Mouse (Mus musculus) neural tube, embryonic 15.5 days (tissue): ENCODE data around the gene Ddx47. TPM values are rescaled to one million over a fixed set of nuclear protein-coding genes. Genes with fewer than 3 reads are reported as not detected.

ENCODE experiments used
- polyA plus RNA-seq: library from polyadenylated mRNA; unstranded; fragments of >200 nt; fragmentation: Nextera tagmentation; extraction: Ambion mirVana; gene quantifications from 2 replicates; pipeline ENCODE4 v1.2.1, GENCODE M21; 2015

The Ddx47 gene
- polyA plus RNA-seq, 1 experiment from 2014 or later: 74.6 TPM

Other genes with a start within 250 kb of the Ddx47 start
- 5.2 and 6.6 TPM in 2 replicates for gene Dusp16, start 219.0 kb upstream of the Ddx47 start, polyA plus RNA-seq
- 3.9 and 4.6 TPM in 2 replicates for gene Crebl2, start 181.5 kb upstream of the Ddx47 start, polyA plus RNA-seq
- 31.2 and 37.0 TPM in 2 replicates for gene Gpr19, start 113.0 kb upstream of the Ddx47 start, polyA plus RNA-seq
- gene Cdkn1b, start 91.2 kb upstream of the Ddx47 start, polyA plus RNA-seq: 15.7 and 17.3 TPM in 2 replicates
- 4.0 and 4.1 TPM in 2 replicates for gene Apold1, start 29.9 kb upstream of the Ddx47 start, polyA plus RNA-seq
- gene Gprc5a, start 54.0 kb downstream of the Ddx47 start, polyA plus RNA-seq: 0.40 and 3.3 TPM in 2 replicates
- gene Gprc5d, start 106.7 kb downstream of the Ddx47 start, polyA plus RNA-seq: not detected in 2 replicates
- gene Fam234b, start 186.4 kb downstream of the Ddx47 start, polyA plus RNA-seq: 99.6 and 105 TPM in 2 replicates
- gene Hebp1, start 186.4 kb downstream of the Ddx47 start, polyA plus RNA-seq: 6.2 and 10.8 TPM in 2 replicates
- 0.59 TPM in 1 of 2 replicates, not detected in the other for gene Gsg1, start 242.7 kb downstream of the Ddx47 start, polyA plus RNA-seq